Mouse (Mus musculus) kidney, postnatal 14 days (tissue): ENCODE measurements at regions not wholly inside any gene's neighbourhood (a gene's known extent, or its start where the extent isn't known, plus 50 kb on each side); places are given as distances from the start of the nearest gene placed in this dataset.
A peak's percentile ranks its signal among the peaks of the same experiment; 100 is the strongest.

Experiments
- DNase-seq: peaks from one replicate; pipeline ENCODE4 v3.0.0; 2022; ENCODE audit warnings: mixed read lengths

DNA sequence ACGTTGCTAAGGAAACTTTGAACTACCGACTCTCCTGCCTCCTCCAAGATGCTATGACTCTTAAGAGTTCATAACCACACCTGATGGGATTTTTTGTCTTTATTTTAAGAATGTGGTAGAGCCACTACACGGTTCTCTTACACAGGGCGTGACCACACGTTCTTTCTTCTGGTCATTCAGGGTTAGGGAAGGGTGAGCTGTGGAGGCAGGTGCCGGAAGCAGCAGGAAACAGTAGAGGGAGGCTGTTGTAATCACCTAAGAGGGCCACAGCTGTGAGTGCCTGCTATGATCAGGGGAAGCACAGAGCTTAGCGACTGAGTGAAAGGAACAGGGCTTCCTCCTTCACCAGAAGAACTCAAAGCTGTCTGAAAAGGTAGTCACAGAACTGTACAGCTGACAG lies 50.6 kb upstream of the Larp1 start:
- DNase-seq = no peak

GRCm38 (mm10) chr11:57956909-57957308 lies 52.0 kb upstream of the Larp1 start:
- no peak for DNase-seq

- no peak for DNase-seq
These were observed 52.8 kb upstream of the Larp1 start for GRCm38 (mm10) chr11:57956076-57956475.

GRCm38 (mm10) chr11:57955476-57955875 lies 53.4 kb upstream of the Larp1 start:
- DNase-seq = no peak

DNA sequence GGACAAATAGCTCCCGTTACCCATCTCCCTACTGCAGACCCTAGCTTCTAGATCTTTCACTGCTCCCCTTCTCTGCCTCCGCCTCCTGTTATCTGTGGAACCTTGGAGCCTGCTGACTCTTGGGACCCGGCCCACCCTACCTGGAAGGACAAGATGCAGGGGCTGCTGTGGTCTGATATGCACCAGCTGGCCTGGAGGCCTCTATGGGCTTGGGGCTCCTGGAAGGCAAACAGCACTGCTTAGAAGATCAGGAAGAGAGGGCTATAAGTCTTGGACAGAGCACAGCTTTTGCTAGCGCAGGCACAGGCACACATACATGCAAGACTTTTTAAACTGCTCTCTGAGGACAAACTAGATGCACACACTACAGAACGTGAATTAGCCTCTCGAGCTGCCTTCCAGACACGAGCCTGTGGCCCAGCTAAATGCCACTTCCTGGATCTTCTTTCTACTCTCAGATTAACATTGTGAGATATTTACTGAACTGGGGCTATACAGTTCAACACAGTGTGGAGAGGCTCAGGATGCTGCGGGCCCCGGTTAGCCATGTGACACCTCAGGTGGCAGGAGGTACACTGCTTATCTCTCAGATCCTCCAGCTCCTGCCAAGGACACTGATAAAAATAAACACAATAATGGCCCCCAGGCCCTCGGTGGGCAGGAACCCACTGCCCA lies 54.2 kb upstream of the Larp1 start:
- no peak for DNase-seq

DNA sequence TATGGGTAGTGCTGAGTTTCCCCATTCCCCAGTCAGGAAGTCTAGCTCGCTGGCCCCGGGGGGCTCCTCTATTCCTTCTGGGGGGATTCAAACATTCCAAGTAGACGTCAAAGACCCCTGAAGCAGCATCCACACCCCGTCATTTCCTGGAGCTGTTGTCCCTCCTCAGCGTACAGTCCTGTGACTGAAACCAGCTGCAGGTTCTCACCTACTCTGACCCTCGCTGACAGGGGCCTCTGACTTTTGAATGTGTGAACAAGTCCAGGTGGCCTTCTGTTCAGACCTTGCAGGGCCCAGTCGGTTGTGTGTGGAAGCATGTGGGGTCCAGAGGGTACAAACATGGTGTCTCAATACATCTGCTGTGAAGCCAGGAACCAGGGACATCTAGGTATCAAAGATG lies 55.2 kb upstream of the Larp1 start:
- no peak for DNase-seq

DNA sequence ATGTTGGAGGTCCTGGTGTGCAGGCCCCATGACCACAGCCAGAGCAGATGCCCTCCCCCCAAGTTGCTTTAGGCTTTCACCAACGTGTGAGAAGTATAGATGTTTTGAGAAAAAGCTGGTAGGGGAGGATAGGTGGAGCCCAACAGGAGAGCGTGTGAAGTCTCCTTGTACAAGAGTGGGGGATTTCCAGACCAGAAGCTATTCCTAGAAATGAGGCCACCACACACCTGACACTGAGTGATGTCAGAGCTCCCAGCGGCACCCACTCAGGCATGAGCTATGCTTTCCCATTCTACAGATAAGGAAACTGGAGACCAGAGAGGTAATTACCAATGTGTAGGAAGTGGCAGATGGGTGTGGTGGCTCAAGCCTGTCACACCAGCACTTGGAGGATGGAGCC lies 56.2 kb upstream of the Larp1 start:
- DNase-seq = no peak

DNA sequence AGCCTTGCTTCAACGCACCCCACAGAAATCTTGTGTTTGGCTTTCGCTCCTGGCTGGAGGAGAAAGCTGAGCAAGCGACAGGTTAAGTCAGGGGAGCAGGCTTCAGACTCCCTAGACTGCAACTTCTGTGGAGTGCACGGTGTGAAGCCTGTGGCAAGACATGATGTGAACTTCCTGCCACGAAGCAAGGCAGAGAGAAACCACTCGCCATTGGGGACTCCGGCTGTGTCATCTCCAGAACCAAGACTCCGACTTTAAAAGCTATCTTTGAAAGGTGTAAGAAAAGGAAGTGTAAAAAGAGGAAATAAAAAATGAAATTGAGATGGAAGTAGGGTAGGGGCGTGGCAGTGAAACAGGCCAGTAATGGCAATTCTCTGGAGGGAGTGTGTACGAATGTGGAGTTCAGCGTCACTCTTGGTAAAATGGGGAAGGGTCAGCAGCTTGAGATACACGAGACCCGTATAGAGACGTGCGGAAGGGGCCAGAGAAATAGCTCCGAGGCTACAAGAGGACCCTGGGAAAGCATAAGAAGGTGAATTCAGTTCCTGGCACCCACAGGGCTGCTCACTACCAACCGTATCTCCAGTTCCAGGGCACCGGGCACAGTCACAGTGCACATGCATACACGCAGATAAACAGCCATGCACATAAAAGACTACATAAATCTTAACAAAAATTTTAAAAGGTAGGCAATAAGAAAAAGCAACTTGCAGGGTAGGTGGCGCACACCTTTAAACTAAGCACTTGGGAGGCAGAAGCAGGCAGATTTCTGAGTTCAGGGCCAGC lies 57.1 kb upstream of the Larp1 start:
- no peak for DNase-seq

- DNase-seq = peak; percentile 59
These were observed 57.9 kb upstream of the Larp1 start for GRCm38 (mm10) chr11:57950989-57951388.

DNA sequence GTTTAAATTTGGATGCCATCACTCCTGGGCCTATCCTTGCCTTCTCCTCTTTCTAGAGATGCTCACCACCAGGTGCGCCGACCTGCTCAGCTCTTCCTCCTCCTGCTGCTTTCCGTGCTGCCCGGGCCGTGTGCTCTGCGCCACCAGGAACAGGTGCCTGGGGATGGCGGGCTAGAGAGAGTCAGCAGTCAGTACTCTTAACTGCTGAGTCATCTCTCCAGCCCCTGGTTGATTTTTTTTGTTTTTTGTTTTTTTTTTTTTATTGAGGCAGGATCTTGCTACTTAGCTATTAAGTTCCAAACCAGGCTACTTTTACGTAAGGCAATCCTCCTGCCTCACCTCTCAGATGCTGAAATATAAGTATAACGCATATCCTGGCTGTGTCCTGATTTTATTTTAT lies 59.8 kb upstream of the Larp1 start:
- no peak for DNase-seq

DNA sequence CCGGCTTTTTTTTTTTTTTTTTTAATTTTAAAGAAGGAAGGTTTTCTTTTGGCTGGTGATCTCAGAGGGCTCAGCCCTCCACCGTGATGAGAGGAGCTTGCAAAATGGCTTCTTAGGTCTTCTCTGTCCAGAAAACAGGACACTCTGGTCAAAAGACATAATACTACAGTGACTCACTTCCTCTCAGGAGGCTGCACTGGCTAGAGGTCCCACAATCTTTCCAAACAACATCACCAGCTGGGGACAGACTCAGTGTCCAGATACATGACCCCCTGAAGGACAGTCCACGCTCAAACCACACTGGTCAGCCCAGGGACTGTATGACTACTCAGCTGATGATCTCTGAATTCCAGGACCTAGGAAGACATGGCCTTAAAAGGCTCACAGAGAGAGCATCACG lies 61.5 kb upstream of the Larp1 start:
- no peak for DNase-seq

- peak; percentile 85 for DNase-seq
These were observed 74.4 kb upstream of the Larp1 start for GRCm38 (mm10) chr11:57934391-57934850.

DNA sequence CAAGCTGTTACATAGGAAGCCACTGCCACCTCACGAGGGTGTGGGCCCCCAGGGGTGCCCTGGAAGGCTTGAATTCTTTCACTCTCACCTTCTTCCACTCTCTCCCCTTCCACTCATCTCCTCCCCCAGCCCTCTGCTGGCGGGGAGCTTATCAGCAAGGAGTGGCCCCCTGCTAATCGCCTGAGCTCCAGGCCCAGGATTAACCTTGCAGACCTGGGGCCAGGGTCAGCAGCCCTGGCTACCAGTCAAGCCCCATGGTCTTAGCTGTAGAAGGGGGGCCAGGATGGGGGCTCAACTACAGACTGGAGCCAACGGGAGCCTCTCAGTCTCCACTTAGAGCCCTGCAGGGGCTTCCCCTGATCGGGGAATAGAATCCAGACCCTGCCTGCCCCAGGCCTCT lies 75.8 kb upstream of the Larp1 start:
- no peak for DNase-seq

- DNase-seq = no peak
These were observed 79.4 kb upstream of the Larp1 start for GRCm38 (mm10) chr11:57929506-57929905.

- no peak for DNase-seq
These were observed 87.6 kb upstream of the Hand1 start for GRCm38 (mm10) chr11:57920263-57920662.

DNA sequence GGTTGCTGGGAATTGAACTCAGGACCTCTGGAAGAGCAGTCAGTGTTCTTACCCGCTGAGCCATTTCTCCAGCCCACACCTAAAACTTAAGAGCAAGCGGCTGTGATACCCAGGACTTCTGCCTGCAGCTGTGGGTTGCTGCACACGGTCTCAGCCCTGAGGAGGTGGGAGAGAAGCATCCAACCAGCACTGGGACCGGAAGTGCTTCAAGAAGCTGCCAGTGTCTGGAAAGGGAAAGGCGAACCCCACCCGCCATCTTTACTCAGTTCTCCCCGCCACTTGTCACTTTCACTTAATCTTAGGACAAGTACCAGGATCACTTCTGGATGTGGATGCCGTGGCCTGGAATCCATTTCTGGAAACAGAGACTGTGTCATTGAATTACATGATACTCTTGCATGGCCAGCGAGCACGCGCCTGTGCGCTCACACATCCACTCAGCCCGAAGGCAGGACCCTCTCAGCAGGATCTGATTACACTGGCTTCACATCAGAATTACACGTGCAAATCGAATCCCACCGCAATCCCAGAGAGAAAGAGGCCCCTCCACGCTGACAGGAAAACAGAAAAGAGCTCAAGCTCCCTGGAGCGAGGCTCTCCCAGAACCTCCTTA lies 85.9 kb upstream of the Hand1 start:
- no peak for DNase-seq

DNA sequence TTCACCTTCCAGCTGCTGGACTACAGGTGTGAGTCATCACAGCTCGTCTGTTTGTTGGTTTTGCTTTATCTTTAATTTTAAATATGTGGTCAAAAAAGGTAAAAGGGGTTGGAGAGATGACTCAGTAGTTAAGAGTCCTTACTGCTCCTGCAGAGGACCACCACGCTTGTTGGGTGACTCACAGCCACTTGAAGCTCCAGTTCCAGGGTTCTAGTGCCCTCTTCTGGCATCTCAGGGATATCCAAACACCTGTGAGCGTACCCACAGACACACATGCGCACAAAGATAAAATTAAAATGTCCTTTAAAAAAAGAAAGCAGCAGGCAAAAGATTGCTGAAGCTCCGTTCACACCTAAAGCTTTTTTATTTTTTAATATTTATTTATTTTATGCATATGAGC lies 85.4 kb upstream of the Hand1 start:
- no peak for DNase-seq

DNA sequence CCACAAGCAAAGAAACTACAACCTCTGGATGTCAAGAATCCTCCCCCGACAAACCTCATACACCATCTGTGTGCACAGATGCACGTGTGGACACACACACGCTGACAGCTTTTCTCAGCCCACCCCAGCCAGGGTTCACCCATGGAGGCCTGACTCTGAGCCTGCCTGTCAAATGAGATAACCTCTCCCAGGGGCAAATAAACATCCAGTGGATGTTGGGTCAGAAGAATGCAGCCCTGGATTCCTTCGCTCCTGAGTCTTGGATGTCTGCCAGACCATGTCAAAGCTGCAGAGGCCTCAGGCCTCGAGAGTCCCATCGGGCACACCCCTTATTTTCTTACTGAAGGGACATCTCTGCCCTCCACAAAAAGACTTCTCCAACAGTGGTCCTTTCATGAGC lies 83.4 kb upstream of the Hand1 start:
- DNase-seq = peak; percentile 28

GRCm38 (mm10) chr11:57913801-57914560 lies 81.4 kb upstream of the Hand1 start:
- no peak for DNase-seq

GRCm38 (mm10) chr11:57913020-57913699 lies 80.5 kb upstream of the Hand1 start:
- DNase-seq = no peak

DNA sequence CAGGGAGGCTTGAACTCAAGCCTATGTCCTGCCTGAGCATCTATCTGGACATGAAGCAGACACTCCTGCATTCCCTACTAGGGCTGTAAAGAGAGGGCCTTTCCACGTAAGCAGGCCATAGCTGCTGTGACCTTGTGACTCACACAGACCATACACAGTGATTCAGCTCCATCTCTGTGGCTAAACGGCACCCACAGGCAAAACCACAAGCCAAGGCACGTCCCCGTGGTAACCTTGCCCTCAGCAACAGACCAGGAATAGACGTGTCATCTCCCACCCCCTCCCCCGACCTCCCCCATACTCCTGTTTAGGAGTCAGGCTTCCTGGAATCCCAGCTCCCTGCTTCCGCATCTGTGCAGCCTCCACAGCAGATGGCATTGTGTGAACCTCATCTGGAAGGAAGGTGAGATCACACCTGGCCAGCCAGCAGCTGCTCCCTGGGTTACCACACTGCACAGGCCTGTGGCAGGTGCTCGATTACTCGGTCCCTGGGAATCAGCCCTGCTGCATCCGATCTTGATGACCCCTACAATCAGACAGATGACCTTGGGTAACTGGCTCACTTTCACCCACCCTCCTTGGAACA lies 79.2 kb upstream of the Hand1 start:
- DNase-seq = no peak

- no peak for DNase-seq
These were observed 71.6 kb upstream of the Hand1 start for GRCm38 (mm10) chr11:57904216-57904615.
